Mouse (Mus musculus) liver, adult 2 months (tissue): ENCODE data around the gene Mobp.

Experiments
- CTCF ChIP-seq: fragments of 200-500 bp; IDR thresholded peaks from 2 replicates; pipeline ENCODE4 v1.5.1; 2011; ENCODE audit warnings: low read depth, low read length, control low read depth
- POLR2A ChIP-seq: fragments of 200-500 bp; IDR thresholded peaks from 2 replicates; pipeline ENCODE4 v1.6.1; 2011; ENCODE audit warnings: low read length, control low read depth; ENCODE audit not compliant: insufficient read depth; ENCODE audit errors: extremely low read depth

GRCm38 (mm10) chr9:120114789-120115151 lies 34.7 kb upstream of the Mobp start:
- TF ChIP-seq POLR2A (no peak), CTCF (no peak)
